Mouse (Mus musculus) heart, postnatal 0 days (tissue): Measurements from ENCODE around the gene Olfr616. TPM values are rescaled to one million over a fixed set of nuclear protein-coding genes. Genes with fewer than 3 reads are reported as not detected.
"Not testable (repeated sequence)": the region's sequence is repeated elsewhere in the genome, so short reads cannot be mapped to it uniquely, and the experiment has no call there.

Source experiments
- ATAC-seq: fragments of 200-750 bp; cut with Nextera tagmentation; 2 replicates; pipeline ENCODE4 v1.8.0; 2017; ENCODE audit warnings: low read depth, moderate number of reproducible peaks, moderate library complexity; ENCODE audit not compliant: insufficient read depth
- DNase-seq: peaks from one replicate; pipeline ENCODE4 v3.0.0-alpha.2; 2016; ENCODE audit warnings: low spot score
- H3K27ac ChIP-seq: fragments of 300-500 bp; sonication (generic); 2 replicates; pipeline ENCODE4 v1.5.1; 2014; ENCODE audit warnings: low read depth, mild to moderate bottlenecking
- H3K27me3 ChIP-seq: fragments of 300-500 bp; sonication (generic); 2 replicates; pipeline ENCODE4 v1.6.1; 2014; ENCODE audit warnings: low read length, mixed read lengths; ENCODE audit not compliant: control insufficient read depth, insufficient read depth
- H3K36me3 ChIP-seq: fragments of 300-500 bp; sonication (generic); replicated peaks from 2 replicates; pipeline ENCODE4 v1.6.1; 2014; ENCODE audit warnings: low read length, mixed read lengths; ENCODE audit not compliant: control insufficient read depth, insufficient read depth
- H3K4me1 ChIP-seq: fragments of 300-500 bp; sonication (generic); 2 replicates; pipeline ENCODE4 v1.6.1; 2014; ENCODE audit warnings: antibody characterized with exemption; ENCODE audit not compliant: control insufficient read depth, insufficient read depth
- H3K4me2 ChIP-seq: fragments of 300-500 bp; sonication (generic); 2 replicates; pipeline ENCODE4 v1.6.1; 2014; ENCODE audit warnings: low read depth, mild to moderate bottlenecking, low read length, moderate library complexity
- H3K4me3 ChIP-seq: fragments of 300-500 bp; sonication (generic); 2 replicates; pipeline ENCODE4 v1.5.1; 2014; ENCODE audit warnings: low read depth, low read length
- H3K9ac ChIP-seq: fragments of 300-500 bp; sonication (generic); replicated peaks from 2 replicates; pipeline ENCODE4 v1.6.1; 2014; ENCODE audit warnings: low read depth, low read length, mixed read lengths
- H3K9me3 ChIP-seq: fragments of 300-500 bp; sonication (generic); replicated peaks from 2 replicates; pipeline ENCODE4 v1.6.1; 2016; ENCODE audit warnings: low read length; ENCODE audit not compliant: control insufficient read depth
- CTCF ChIP-seq: IDR thresholded peaks from 2 replicates; pipeline ENCODE4 v1.5.1; 2016; ENCODE audit warnings: antibody characterized with exemption, control low read depth, low read depth
- EP300 ChIP-seq: IDR thresholded peaks from 2 replicates; pipeline ENCODE4 v1.6.1; 2016; ENCODE audit warnings: antibody characterized with exemption, low read depth
- WGBS: fragments of 180-500 bp; shearing (Covaris S2); extraction: QIAGEN DNeasy Blood & Tissue Kit; methylation state at CpG from one replicate; pipeline ENCODE4 v1.1.7; 2014; 5-methylcytosine and 5-hydroxymethylcytosine counted together
- microRNA-seq: library from miRNA; unstranded; fragments of <30 nt; microRNA quantifications from one replicate; pipeline ENCODE4, GENCODE M21; 2016
- polyA plus RNA-seq: library from polyadenylated mRNA; unstranded; fragments of >200 nt; fragmentation: Nextera tagmentation; extraction: Ambion mirVana; gene quantifications from 2 replicates; pipeline ENCODE4 v1.2.1, GENCODE M21; 2015
- total RNA-seq: library from RNA; depleted of rRNA; stranded (reverse); fragments of >200 nt; gene quantifications from 2 replicates; pipeline ENCODE4 v1.2.3, GENCODE M21; 2014; ENCODE audit warnings: low replicate concordance; rRNA removed

The Olfr616 gene
- total and polyA plus RNA-seq, 2 experiments from 2014 or later, result not detected

- H3K4me2 ChIP-seq, result no peak within 1 kb of the TSS
- WGBS, result 79% methylated on average over 2 of the region's 2 CpGs
- H3K27ac ChIP-seq, result no peak within 1 kb of the TSS
- no peak for ATAC-seq
- H3K9me3 ChIP-seq, result no peaks in the 10 kb centered on the region
- no peaks in the 10 kb centered on the region for H3K4me1 ChIP-seq
- H3K36me3 ChIP-seq, result no peaks in the 10 kb centered on the region
- H3K27me3 ChIP-seq, result no peaks in the 10 kb centered on the region
- TF ChIP-seq EP300 (no peak), CTCF (no peak)
- DNase-seq, result no peak
- H3K9ac ChIP-seq, result no peak within 1 kb of the TSS
- no peak within 1 kb of the TSS for H3K4me3 ChIP-seq
Observed at GRCm38 (mm10) chr7:103555779-103556178, 13.2 kb downstream of the Olfr616 start, which contains the start of gene Olfr615. Gene Olfr615 (plus strand): TSS chr7:103556079.

DNA sequence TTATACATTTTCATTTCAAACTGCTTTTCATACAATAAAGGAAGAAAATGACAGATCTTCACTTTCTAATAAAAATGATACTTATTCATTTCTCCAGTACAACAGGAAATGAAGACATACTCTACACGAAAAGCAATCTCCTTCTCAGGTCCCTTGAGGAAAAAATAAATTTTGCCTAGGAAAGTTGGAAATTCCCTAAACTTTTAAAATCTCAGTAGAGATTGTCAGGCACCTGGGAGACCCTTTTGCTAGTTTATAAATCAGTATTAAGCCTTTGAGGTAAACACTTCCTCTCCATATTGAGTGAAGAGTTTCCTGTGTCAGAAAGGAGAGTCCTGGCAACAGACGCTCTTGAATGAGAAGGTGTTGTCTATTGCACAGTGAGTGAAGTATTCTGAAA is 21.2 kb downstream of the Olfr616 start, which contains the start of gene Olfr613:
Gene Olfr613, plus strand, starts transcription at position 301 of the 400 bp plus-strand sequence.
- DNase-seq (no peak), ATAC-seq (no peak)
- Histone ChIP-seq H3K4me1 (no peaks in the 10 kb centered on the region), H3K9ac (no peak within 1 kb of the TSS), H3K4me3 (no peak within 1 kb of the TSS), H3K9me3 (no peaks in the 10 kb centered on the region), H3K27me3 (no peaks in the 10 kb centered on the region), H3K4me2 (no peak within 1 kb of the TSS), H3K27ac (no peak within 1 kb of the TSS), H3K36me3 (no peaks in the 10 kb centered on the region)
- TF ChIP-seq CTCF, result no peak
- no peak for TF ChIP-seq EP300
- 64% methylated on average over 2 of the region's 2 CpGs for WGBS

GRCm38 (mm10) chr7:103542617-103543016 is 26.3 kb downstream of the Olfr616 start, which contains the start of gene Olfr612:
Gene Olfr612 (minus strand): TSS chr7:103542717.
- H3K27ac ChIP-seq, H3K9me3 ChIP-seq, H3K27me3 ChIP-seq, H3K4me3 ChIP-seq, H3K9ac ChIP-seq, H3K4me2 ChIP-seq, DNase-seq, H3K36me3 ChIP-seq, ATAC-seq, H3K4me1 ChIP-seq: not testable (repeated sequence)
- WGBS, result 72% methylated on average over 2 of the region's 2 CpGs

DNA sequence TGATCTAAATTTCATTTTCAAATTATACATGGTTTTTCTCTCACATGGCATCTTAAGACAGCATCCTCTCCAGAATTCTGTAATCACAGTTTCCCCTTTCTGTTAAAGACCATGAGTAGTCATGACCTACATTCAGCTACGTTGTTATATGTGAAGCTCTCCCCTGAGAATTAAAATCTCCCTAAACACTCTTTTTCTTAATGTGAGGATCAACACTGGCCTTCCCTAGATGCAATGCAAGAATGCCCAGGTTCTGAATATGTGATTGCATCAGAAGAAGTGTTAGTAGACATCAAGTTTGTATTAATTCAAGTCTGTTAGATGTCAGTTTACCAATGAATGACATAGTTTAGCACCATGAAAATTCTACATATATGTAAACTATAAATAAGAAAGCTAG is 48.2 kb downstream of the Olfr616 start, which contains the start of gene Olfr611:
Gene Olfr611, minus strand, starts transcription at position 101 of the 400 bp plus-strand sequence.
- H3K9me3 ChIP-seq, H3K27me3 ChIP-seq, H3K27ac ChIP-seq, H3K4me3 ChIP-seq, ATAC-seq, H3K4me2 ChIP-seq, H3K36me3 ChIP-seq, H3K4me1 ChIP-seq, H3K9ac ChIP-seq, DNase-seq: not testable (repeated sequence)
- 40% methylated on average over 1 of the region's 1 CpGs for WGBS

Small RNA genes lying within 50 kb of the gene (microRNA-seq; reads per million reads assigned to microRNA genes)
- gene Gm26506, result not detected

Other genes starting within 250 kb of the Olfr616 start
Only the 30 nearest of the 32 such genes appear.
- gene Olfr599, start 233.2 kb downstream of the Olfr616 start, total RNA-seq, result not detected in 2 replicates
- gene Olfr599, start 233.2 kb downstream of the Olfr616 start, polyA plus RNA-seq, result not detected in 2 replicates
- gene Olfr600, start 219.5 kb downstream of the Olfr616 start, total RNA-seq, result not detected in 2 replicates
- not detected in 2 replicates for gene Olfr600, start 219.5 kb downstream of the Olfr616 start, polyA plus RNA-seq
- not detected in 2 replicates for gene Olfr601, start 206.5 kb downstream of the Olfr616 start, total RNA-seq
- not detected in 2 replicates for gene Olfr601, start 206.5 kb downstream of the Olfr616 start, polyA plus RNA-seq
- gene Olfr603, start 183.0 kb downstream of the Olfr616 start, total RNA-seq, result not detected in 2 replicates
- not detected in 2 replicates for gene Olfr603, start 183.0 kb downstream of the Olfr616 start, polyA plus RNA-seq
- gene Usp17lc, start 154.1 kb downstream of the Olfr616 start, total RNA-seq, result not detected in 2 replicates
- 0.12 and 0.19 TPM in 2 replicates for gene Usp17lc, start 154.1 kb downstream of the Olfr616 start, polyA plus RNA-seq
- gene Olfr605, start 123.7 kb downstream of the Olfr616 start, total RNA-seq, result not detected in 2 replicates
- gene Olfr605, start 123.7 kb downstream of the Olfr616 start, polyA plus RNA-seq, result not detected in 2 replicates
- not detected in 2 replicates for gene Olfr606, start 120.1 kb downstream of the Olfr616 start, total RNA-seq
- gene Olfr606, start 120.1 kb downstream of the Olfr616 start, polyA plus RNA-seq, result not detected in 2 replicates
- not detected in 2 replicates for gene Olfr607, start 105.0 kb downstream of the Olfr616 start, total RNA-seq
- 0.55 and 0.91 TPM in 2 replicates for gene Olfr607, start 105.0 kb downstream of the Olfr616 start, polyA plus RNA-seq
- 9.8 TPM in 2 replicates for gene Olfr608, start 99.3 kb downstream of the Olfr616 start, total RNA-seq
- gene Olfr608, start 99.3 kb downstream of the Olfr616 start, polyA plus RNA-seq, result 1.1 and 1.3 TPM in 2 replicates
- gene Olfr609, start 71.1 kb downstream of the Olfr616 start, total RNA-seq, result not detected in 2 replicates
- gene Olfr609, start 71.1 kb downstream of the Olfr616 start, polyA plus RNA-seq, result 0.04 TPM in 2 replicates
- gene Olfr610, start 57.0 kb downstream of the Olfr616 start, total RNA-seq, result not detected in 2 replicates
- not detected in 2 replicates for gene Olfr610, start 57.0 kb downstream of the Olfr616 start, polyA plus RNA-seq
- not detected in 2 replicates for gene Olfr611, start 48.3 kb downstream of the Olfr616 start, total RNA-seq
- gene Olfr611, start 48.3 kb downstream of the Olfr616 start, polyA plus RNA-seq, result not detected in 2 replicates
- gene Olfr612, start 26.4 kb downstream of the Olfr616 start, total RNA-seq, result not detected in 2 replicates
- gene Olfr612, start 26.4 kb downstream of the Olfr616 start, polyA plus RNA-seq, result not detected in 2 replicates
- not detected in 2 replicates for gene Olfr613, start 21.1 kb downstream of the Olfr616 start, total RNA-seq
- gene Olfr613, start 21.1 kb downstream of the Olfr616 start, polyA plus RNA-seq, result not detected in 2 replicates
- not detected in 2 replicates for gene Olfr615, start 13.1 kb downstream of the Olfr616 start, total RNA-seq
- gene Olfr615, start 13.1 kb downstream of the Olfr616 start, polyA plus RNA-seq, result not detected in 2 replicates
- not detected in 2 replicates for gene Olfr617, start 3.9 kb upstream of the Olfr616 start, total RNA-seq
- not detected in 2 replicates for gene Olfr617, start 3.9 kb upstream of the Olfr616 start, polyA plus RNA-seq
- not detected in 2 replicates for gene Olfr618, start 21.0 kb upstream of the Olfr616 start, total RNA-seq
- not detected in 2 replicates for gene Olfr618, start 21.0 kb upstream of the Olfr616 start, polyA plus RNA-seq
- gene Olfr619, start 31.4 kb upstream of the Olfr616 start, total RNA-seq, result not detected in 2 replicates
- gene Olfr619, start 31.4 kb upstream of the Olfr616 start, polyA plus RNA-seq, result not detected in 2 replicates
- gene Olfr620, start 43.4 kb upstream of the Olfr616 start, total RNA-seq, result not detected in 2 replicates
- not detected in 2 replicates for gene Olfr620, start 43.4 kb upstream of the Olfr616 start, polyA plus RNA-seq
- not detected in 2 replicates for gene Olfr622, start 73.6 kb upstream of the Olfr616 start, total RNA-seq
- gene Olfr622, start 73.6 kb upstream of the Olfr616 start, polyA plus RNA-seq, result not detected in 2 replicates
- not detected in 2 replicates for gene Olfr623, start 94.6 kb upstream of the Olfr616 start, total RNA-seq
- not detected in 2 replicates for gene Olfr623, start 94.6 kb upstream of the Olfr616 start, polyA plus RNA-seq
- gene Olfr624, start 102.0 kb upstream of the Olfr616 start, total RNA-seq, result not detected in 2 replicates
- 0.03 TPM in 1 of 2 replicates, not detected in the other for gene Olfr624, start 102.0 kb upstream of the Olfr616 start, polyA plus RNA-seq
- gene Olfr625-ps1, start 113.6 kb upstream of the Olfr616 start, total RNA-seq, result not detected in 2 replicates
- not detected in 2 replicates for gene Olfr625-ps1, start 113.6 kb upstream of the Olfr616 start, polyA plus RNA-seq
- not detected in 2 replicates for gene Olfr243, start 145.5 kb upstream of the Olfr616 start, total RNA-seq
- not detected in 2 replicates for gene Olfr243, start 145.5 kb upstream of the Olfr616 start, polyA plus RNA-seq
- not detected in 2 replicates for gene Olfr628, start 161.2 kb upstream of the Olfr616 start, total RNA-seq
- gene Olfr628, start 161.2 kb upstream of the Olfr616 start, polyA plus RNA-seq, result not detected in 2 replicates
- gene Olfr629, start 175.8 kb upstream of the Olfr616 start, total RNA-seq, result not detected in 2 replicates
- gene Olfr629, start 175.8 kb upstream of the Olfr616 start, polyA plus RNA-seq, result not detected in 2 replicates
- gene Olfr630, start 188.2 kb upstream of the Olfr616 start, total RNA-seq, result not detected in 2 replicates
- gene Olfr630, start 188.2 kb upstream of the Olfr616 start, polyA plus RNA-seq, result not detected in 2 replicates
- not detected in 2 replicates for gene Olfr69, start 202.5 kb upstream of the Olfr616 start, total RNA-seq
- gene Olfr69, start 202.5 kb upstream of the Olfr616 start, polyA plus RNA-seq, result not detected in 2 replicates
- gene Olfr68, start 210.6 kb upstream of the Olfr616 start, total RNA-seq, result not detected in 2 replicates
- gene Olfr68, start 210.6 kb upstream of the Olfr616 start, polyA plus RNA-seq, result not detected in 2 replicates
- not detected in 2 replicates for gene Olfr67, start 222.7 kb upstream of the Olfr616 start, total RNA-seq
- gene Olfr67, start 222.7 kb upstream of the Olfr616 start, polyA plus RNA-seq, result not detected in 2 replicates